8 mouse cellular contexts compared by ENCODE assay signal in genomic region chr15:103102068-103102840, GRCm38 (mm10).
A peak's percentile ranks its signal among the peaks of the same experiment; 100 is the strongest.
DNase-seq lines count a peak whose midpoint lies in the region; ATAC-seq and TF ChIP-seq lines count a peak whose summit lies in the region.

No protein-coding gene starts in this region.

- H3K9me3 ChIP-seq in midbrain, embryonic 13.5 days, result no peaks in the 10 kb centered on the region

- WGBS in midbrain, embryonic 13.5 days, result under 1% methylated on average over 46 of the region's 46 CpGs

- peak overlapping the region; percentile 75 for H3K4me2 ChIP-seq in midbrain, embryonic 13.5 days (replicated peaks)

- intact Hi-C loops in gastrocnemius, adult 2 months (cut with DNase I), result no loop called here
- intact Hi-C loops in left cerebral cortex, postnatal 10 days (cut with DNase I), result no loop called here

- peak overlapping the region; percentile 82 for H3K27ac ChIP-seq in gastrocnemius, adult 2 months
- no peak overlapping the region for H3K27ac ChIP-seq in midbrain, embryonic 13.5 days

- peak overlapping the region; percentile 74 for H3K4me3 ChIP-seq in gastrocnemius, adult 2 months
- H3K4me3 ChIP-seq in midbrain, embryonic 13.5 days (replicated peaks), result peak overlapping the region; percentile 48

- no peak for TF ChIP-seq CTCF in gastrocnemius, adult 2 months (IDR thresholded peaks at IDR 0.05)

- no peak overlapping the region; the same call in 1 of the 2 replicates for H3K9ac ChIP-seq in midbrain, embryonic 13.5 days (replicated peaks)

- H3K27me3 ChIP-seq in midbrain, embryonic 13.5 days, result peaks cover 71% of the 10 kb centered on the region

- H3K36me3 ChIP-seq in midbrain, embryonic 13.5 days, result no peaks in the 10 kb centered on the region

- DNase-seq in ES-CJ7 (ENCODE audit: low read depth, low spot score), result peak; percentile 38
- DNase-seq in adrenal gland, postnatal 10 days, result peak; percentile 68
- peak; percentile 87 for DNase-seq in gastrocnemius, adult 2 months
- peak; percentile 53 for DNase-seq in kidney, adult 9 months
- DNase-seq in left cerebral cortex, postnatal 10 days (ENCODE audit: extremely low spot score in 1 of 2, low spot score in 2 of 2), result no peak
- no peak for DNase-seq in right cerebral cortex, postnatal 25 days

- peak; percentile 67 for ATAC-seq in midbrain, embryonic 13.5 days
- ATAC-seq in activated CD4-positive, CD25-positive, alpha-beta regulatory T cell, adult 4 months, result no peak

- peaks cover 33% of the 10 kb centered on the region for H3K4me1 ChIP-seq in midbrain, embryonic 13.5 days (replicated peaks)

Comparison
In these comparisons a context has a peak if more than half of its experiments do, and no peak if none do; other contexts are left out.
1. DNase-seq: peak in ES-CJ7 (single experiment), adrenal gland, postnatal 10 days (single experiment), gastrocnemius, adult 2 months (single experiment) and kidney, adult 9 months (single experiment); none in left cerebral cortex, postnatal 10 days (0 of 2) and right cerebral cortex, postnatal 25 days (single experiment).